Mouse (Mus musculus) ES-Bruce4 (cell line): ENCODE data around the gene Cabcoco1. TPM values are rescaled to one million over a fixed set of nuclear protein-coding genes. Genes with fewer than 3 reads are reported as not detected.

Experiments
- H3K27ac ChIP-seq: 2 replicates; pipeline ENCODE4 v1.5.1; 2012; ENCODE audit warnings: low read length, inconsistent platforms; ENCODE audit not compliant: insufficient read depth
- H3K27me3 ChIP-seq: 2 replicates; pipeline ENCODE4 v1.6.1; 2012; ENCODE audit warnings: mild to moderate bottlenecking, low read length, inconsistent platforms; ENCODE audit not compliant: control insufficient read depth, poor library complexity, insufficient read depth, severe bottlenecking
- H3K36me3 ChIP-seq: 2 replicates; pipeline ENCODE4 v1.6.1; 2012; ENCODE audit warnings: inconsistent platforms, mild to moderate bottlenecking, low read length, moderate library complexity; ENCODE audit not compliant: control insufficient read depth, poor library complexity, insufficient read depth, severe bottlenecking
- H3K4me1 ChIP-seq: one replicate; pipeline ENCODE4 v1.8.1; 2011; ENCODE audit warnings: low read length; ENCODE audit not compliant: control insufficient read depth, insufficient read depth
- H3K4me3 ChIP-seq: 2 replicates; pipeline ENCODE4 v1.5.1; 2011; ENCODE audit warnings: low read depth, mild to moderate bottlenecking, low read length
- H3K9ac ChIP-seq: 2 replicates; pipeline ENCODE4 v1.6.1; 2012; ENCODE audit warnings: low read depth, mild to moderate bottlenecking, inconsistent platforms; ENCODE audit not compliant: poor library complexity, severe bottlenecking
- H3K9me3 ChIP-seq: replicated peaks from 2 replicates; pipeline ENCODE4 v1.6.1; 2012; ENCODE audit warnings: mild to moderate bottlenecking, low read length, inconsistent platforms; ENCODE audit not compliant: control insufficient read depth, poor library complexity, insufficient read depth, severe bottlenecking
- CTCF ChIP-seq: IDR thresholded peaks from one replicate; pipeline ENCODE4 v1.8.1; 2011; ENCODE audit warnings: low read depth, low read length
- EP300 ChIP-seq: IDR thresholded peaks from 2 replicates; pipeline ENCODE4 v1.6.1; 2011; ENCODE audit warnings: low read depth, low read length; ENCODE audit not compliant: insufficient read depth
- POLR2A ChIP-seq: IDR thresholded peaks from one replicate; pipeline ENCODE4 v1.8.1; 2011; ENCODE audit warnings: low read length; ENCODE audit not compliant: insufficient read depth
- polyA plus RNA-seq: library from polyadenylated mRNA; stranded (reverse); fragments of >200 nt; gene quantifications from 2 replicates; pipeline ENCODE4 v1.2.4, GENCODE M21; 2011; ENCODE audit warnings: low read depth; ENCODE audit not compliant: missing spikeins, insufficient read depth, insufficient read length

Cabcoco1 gene
- polyA plus RNA-seq, 1 experiment, result not detected

DNA sequence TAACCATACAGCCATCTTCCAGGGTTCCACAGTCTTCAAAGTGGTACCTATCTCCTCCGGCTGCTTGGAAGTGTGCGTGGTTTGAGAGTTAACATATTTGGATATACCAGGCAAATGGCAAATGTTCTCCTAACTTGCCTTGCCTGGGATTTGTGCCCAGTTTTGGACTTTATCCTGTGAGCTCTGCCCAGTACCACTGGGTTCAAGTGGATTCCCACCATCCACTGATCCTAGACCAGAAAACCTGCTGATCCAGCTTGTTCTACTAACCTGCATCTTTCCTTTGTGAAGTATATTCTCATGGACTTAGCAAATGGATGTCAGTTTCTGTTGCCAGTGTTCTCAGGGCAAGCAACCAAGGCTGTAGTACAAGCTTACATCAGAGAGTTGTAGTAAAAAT lies 46.5 kb downstream of the Cabcoco1 start:
- H3K36me3 ChIP-seq, result no peaks in the 10 kb centered on the region
- TF ChIP-seq CTCF (no peak), EP300 (no peak), POLR2A (no peak)
- no peaks in the 10 kb centered on the region for H3K4me1 ChIP-seq
- H3K4me3 ChIP-seq, result no peak overlapping the region
- no peaks in the 10 kb centered on the region for H3K9me3 ChIP-seq
- H3K9ac ChIP-seq, result no peak overlapping the region
- no peaks in the 10 kb centered on the region for H3K27me3 ChIP-seq
- no peak overlapping the region for H3K27ac ChIP-seq

- no peaks in the 10 kb centered on the region for H3K36me3 ChIP-seq
- H3K9ac ChIP-seq, result no peak overlapping the region
- no peaks in the 10 kb centered on the region for H3K4me1 ChIP-seq
- no peak overlapping the region for H3K27ac ChIP-seq
- H3K27me3 ChIP-seq, result no peaks in the 10 kb centered on the region
- H3K9me3 ChIP-seq, result no peaks in the 10 kb centered on the region
- no peak overlapping the region for H3K4me3 ChIP-seq
- no peak for TF ChIP-seq CTCF
- no peak for TF ChIP-seq EP300
- TF ChIP-seq POLR2A, result no peak
Measured at GRCm38 (mm10) chr10:68491557-68491956, 50.1 kb downstream of the Cabcoco1 start.

GRCm38 (mm10) chr10:68490781-68491180 lies 50.9 kb downstream of the Cabcoco1 start:
- Histone ChIP-seq H3K9ac (no peak overlapping the region), H3K36me3 (no peaks in the 10 kb centered on the region), H3K9me3 (no peaks in the 10 kb centered on the region), H3K27ac (no peak overlapping the region), H3K4me1 (no peaks in the 10 kb centered on the region), H3K4me3 (no peak overlapping the region), H3K27me3 (no peaks in the 10 kb centered on the region)
- TF ChIP-seq POLR2A, result no peak
- TF ChIP-seq EP300, result no peak
- no peak for TF ChIP-seq CTCF

DNA sequence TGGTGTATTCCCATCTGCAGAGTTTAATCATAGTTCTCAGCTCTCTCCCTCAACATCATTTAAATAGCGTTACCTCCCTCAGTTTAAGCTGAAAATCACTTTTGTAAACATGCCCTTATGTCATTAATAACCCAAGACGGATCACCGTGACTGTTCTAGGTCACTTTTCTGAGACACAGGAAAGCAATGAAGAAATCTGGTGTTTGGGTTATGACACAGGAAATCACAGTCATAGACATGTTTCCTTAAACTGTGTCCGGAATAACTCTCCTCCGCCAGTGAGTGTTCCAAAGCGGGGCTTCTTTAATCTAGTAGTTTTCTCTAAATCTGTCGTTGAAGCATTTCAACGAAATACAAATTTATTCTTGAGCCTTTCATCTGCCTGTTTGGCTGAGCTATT lies 68.9 kb downstream of the Cabcoco1 start:
- Histone ChIP-seq H3K27me3 (no peaks in the 10 kb centered on the region), H3K4me1 (no peaks in the 10 kb centered on the region), H3K27ac (no peak overlapping the region), H3K9ac (no peak overlapping the region), H3K36me3 (no peaks in the 10 kb centered on the region), H3K9me3 (no peaks in the 10 kb centered on the region), H3K4me3 (no peak overlapping the region)
- no peak for TF ChIP-seq POLR2A
- TF ChIP-seq CTCF, result no peak
- no peak for TF ChIP-seq EP300

DNA sequence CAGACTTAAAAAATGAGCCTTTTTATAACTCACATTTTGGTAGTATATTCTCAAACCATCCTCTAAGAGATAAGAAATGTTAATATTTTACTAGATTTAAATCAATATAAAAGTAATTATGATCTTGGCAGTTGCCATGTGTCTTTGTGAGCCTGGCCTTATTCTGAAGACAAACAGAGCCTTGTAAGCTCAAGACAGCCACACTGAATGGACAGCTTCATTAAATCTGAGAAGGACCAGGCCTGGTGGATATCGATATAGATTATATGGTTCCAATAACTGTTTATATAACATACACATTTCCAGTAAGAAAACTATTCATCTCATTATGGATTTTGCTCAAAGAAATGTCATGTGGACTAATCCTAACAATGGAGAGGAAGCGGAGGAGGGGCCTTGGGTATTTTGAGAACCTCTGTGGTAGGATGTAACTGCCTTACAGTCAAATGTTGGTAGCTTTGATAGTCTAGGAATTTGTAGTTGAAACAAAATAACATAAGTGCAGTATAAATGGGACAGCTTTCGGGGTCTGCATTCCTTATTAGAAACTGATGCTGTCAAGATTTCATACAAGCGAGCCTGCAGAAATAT lies 75.9 kb downstream of the Cabcoco1 start:
- Histone ChIP-seq H3K4me1 (no peaks in the 10 kb centered on the region), H3K9ac (no peak overlapping the region), H3K27me3 (no peaks in the 10 kb centered on the region), H3K9me3 (no peaks in the 10 kb centered on the region), H3K27ac (no peak overlapping the region), H3K4me3 (no peak overlapping the region), H3K36me3 (no peaks in the 10 kb centered on the region)
- TF ChIP-seq EP300 (no peak), POLR2A (no peak), CTCF (no peak)

GRCm38 (mm10) chr10:68464943-68465342 lies 76.8 kb downstream of the Cabcoco1 start:
- Histone ChIP-seq H3K36me3 (no peaks in the 10 kb centered on the region), H3K9ac (no peak overlapping the region), H3K4me1 (no peaks in the 10 kb centered on the region), H3K9me3 (no peaks in the 10 kb centered on the region), H3K27me3 (no peaks in the 10 kb centered on the region), H3K4me3 (no peak overlapping the region), H3K27ac (no peak overlapping the region)
- TF ChIP-seq EP300 (no peak), POLR2A (no peak), CTCF (peak; percentile 75)
